Mouse (Mus musculus) small intestine, adult 2 months (tissue): ENCODE data around the gene Jarid2.

Experiments used
- CTCF ChIP-seq: fragments of 200-500 bp; IDR thresholded peaks from 2 replicates; pipeline ENCODE4 v1.5.1; 2012; ENCODE audit warnings: low read depth, mild to moderate bottlenecking, control low read depth, inconsistent platforms, low read length, moderate library complexity, mixed read lengths; ENCODE audit not compliant: insufficient replicate concordance, insufficient read length; ENCODE audit errors: extremely low read depth
- POLR2A ChIP-seq: fragments of 200-500 bp; IDR thresholded peaks from 2 replicates; pipeline ENCODE4 v1.6.1; 2012; ENCODE audit warnings: low read depth, mild to moderate bottlenecking, control low read depth, inconsistent platforms, low read length, moderate library complexity

DNA sequence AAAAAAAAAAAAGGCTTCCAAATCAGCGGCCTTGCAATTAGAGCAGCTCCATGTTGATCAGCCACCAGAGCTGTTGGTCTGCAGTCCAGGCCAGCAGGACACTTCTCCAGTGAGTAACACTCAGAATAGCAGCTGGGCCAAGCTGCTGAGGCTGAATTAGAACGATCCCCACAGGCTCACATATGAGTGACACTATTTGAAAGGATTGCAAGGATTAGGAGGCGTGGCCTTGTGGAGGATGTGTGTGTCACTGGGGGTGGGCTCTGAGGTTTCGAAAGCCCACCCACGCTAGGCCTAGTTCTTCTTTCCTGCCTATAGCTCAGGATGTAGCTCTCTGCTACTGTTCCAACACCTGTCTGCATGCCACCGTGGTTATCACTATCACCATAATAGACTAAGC is 226.5 kb downstream of the Jarid2 start:
- TF ChIP-seq CTCF: no peak
- TF ChIP-seq POLR2A: no peak
